Mouse (Mus musculus) left cerebral cortex, postnatal 25 days (tissue): ENCODE measurements around the gene S1pr5. TPM values are rescaled to one million over a fixed set of nuclear protein-coding genes. Genes with fewer than 3 reads are reported as not detected.
A peak's percentile ranks its signal among the peaks of the same experiment; 100 is the strongest.
"Not testable (repeated sequence)": the region's sequence is repeated elsewhere in the genome, so short reads cannot be mapped to it uniquely, and the experiment has no call there.

Source experiments
- DNase-seq, 2 experiments: peaks; one replicate each; pipeline ENCODE4 v3.0.0; 2022; ENCODE audit warnings: low spot score in 2 of 2, mixed read lengths in 1 of 2
- intact Hi-C: fragments of 180-260 bp; cut with DNase I; formaldehyde crosslinking; loops from one replicate; pipeline ENCODE4 v1.15.1; 2025
- total RNA-seq, 2 experiments: library from RNA; stranded (reverse); gene quantifications; 2 replicates each; pipeline ENCODE4 v1.2.3; 2021

Gene S1pr5
- total RNA-seq, 2 experiments from 2014 or later, result 7.8 to 8.3 TPM

GRCm38 (mm10) chr9:21239465-21239848, 8.8 kb downstream of the S1pr5 start:
- intact Hi-C loops, result loop anchor here (2.0 to 5.0 kb wide), 2 partner anchors 51 to 72 kb away; partner anchors contain the start of genes Cdkn2d and Pde4a
- no peak for DNase-seq

- intact Hi-C loops, result loop anchor here (2.0 to 5.0 kb wide), 2 partner anchors 52 to 72 kb away; partner anchors contain the start of genes Cdkn2d and Pde4a
- DNase-seq, result peak; percentile 69 to 80
Measured at GRCm38 (mm10) chr9:21238733-21239464, 9.3 kb downstream of the S1pr5 start, which contains the start of gene Keap1. TSS of gene Keap1 (minus strand) at chr9:21239361.

- DNase-seq, result peak in 1 of 2 experiments; percentile 27
- intact Hi-C loops, result loop anchor here (2.0 to 5.0 kb wide), 2 partner anchors 53 to 71 kb away; partner anchors contain the start of genes Cdkn2d and Pde4a
Measured at GRCm38 (mm10) chr9:21238004-21238732, 10.1 kb downstream of the S1pr5 start.

- DNase-seq, result peak in 1 of 2 experiments; percentile 21
Measured at GRCm38 (mm10) chr9:21237368-21238003, 10.8 kb downstream of the S1pr5 start.

GRCm38 (mm10) chr9:21236991-21237367, 11.3 kb downstream of the S1pr5 start:
- no peak for DNase-seq
- intact Hi-C loops, result loop anchor here (5.0 kb wide), 1 partner anchor 70 kb away; the partner anchor contains the start of gene Pde4a

More at GRCm38 (mm10) chr9:21237368-21238003, 10.8 kb downstream of the S1pr5 start:
- intact Hi-C loops, result loop anchor here (2.0 to 5.0 kb wide), 2 partner anchors 53 to 70 kb away; partner anchors contain the start of genes Cdkn2d and Pde4a

GRCm38 (mm10) chr9:21235341-21235740, 12.9 kb downstream of the S1pr5 start:
- intact Hi-C loops, result loop anchor here (5.0 kb wide), 1 partner anchor 68 kb away; the partner anchor contains the start of gene Pde4a
- no peak for DNase-seq

GRCm38 (mm10) chr9:21233805-21234204, 14.4 kb downstream of the S1pr5 start:
- no peak for DNase-seq
- intact Hi-C loops, result no loop called here

- no peak for DNase-seq
- intact Hi-C loops, result no loop called here
Measured at GRCm38 (mm10) chr9:21233366-21233765, 14.9 kb downstream of the S1pr5 start.

GRCm38 (mm10) chr9:21232867-21233266, 15.4 kb downstream of the S1pr5 start:
- DNase-seq, result no peak
- intact Hi-C loops, result no loop called here

- intact Hi-C loops, result no loop called here
- no peak for DNase-seq
Measured at GRCm38 (mm10) chr9:21231551-21231950, 16.7 kb downstream of the S1pr5 start.

GRCm38 (mm10) chr9:21227342-21227741, 20.9 kb downstream of the S1pr5 start:
- intact Hi-C loops, result no loop called here
- DNase-seq, result no peak

- no peak for DNase-seq
- intact Hi-C loops, result no loop called here
Measured at GRCm38 (mm10) chr9:21225415-21225758, 22.9 kb downstream of the S1pr5 start.

- intact Hi-C loops, result loop anchor here (5.0 kb wide), 1 partner anchor 72 kb away; no protein-coding TSS in a partner anchor
- DNase-seq, result no peak
Measured at GRCm38 (mm10) chr9:21224576-21225414, 23.4 kb downstream of the S1pr5 start.

GRCm38 (mm10) chr9:21223906-21224305, 24.3 kb downstream of the S1pr5 start:
- intact Hi-C loops, result loop anchor here (5.0 kb wide), 1 partner anchor 72 kb away; no protein-coding TSS in a partner anchor
- no peak for DNase-seq

GRCm38 (mm10) chr9:21223490-21223889, 24.8 kb downstream of the S1pr5 start:
- intact Hi-C loops, result loop anchor here (5.0 kb wide), 1 partner anchor 71 kb away; no protein-coding TSS in a partner anchor
- DNase-seq, result not testable (repeated sequence)

GRCm38 (mm10) chr9:21221383-21221929, 26.8 kb downstream of the S1pr5 start:
- intact Hi-C loops, result loop anchor here (5.0 kb wide), 1 partner anchor 69 kb away; no protein-coding TSS in a partner anchor
- DNase-seq, result peak in 1 of 2 experiments; percentile 70

- intact Hi-C loops, result loop anchor here (5.0 kb wide), 1 partner anchor 68 kb away; no protein-coding TSS in a partner anchor
- peak; percentile 92 to 96 for DNase-seq
Measured at GRCm38 (mm10) chr9:21220490-21221382, 27.5 kb downstream of the S1pr5 start.
